Mouse (Mus musculus) liver, embryonic 14.5 days (tissue): ENCODE results near the gene Qtrt2. TPM values are rescaled to one million over a fixed set of nuclear protein-coding genes. Genes with fewer than 3 reads are reported as not detected.

Experiments used
- ATAC-seq: fragments of 200-750 bp; cut with Nextera tagmentation; 2 replicates; pipeline ENCODE4 v1.8.0; 2017; ENCODE audit warnings: moderate number of reproducible peaks, mild to moderate bottlenecking, moderate library complexity; ENCODE audit not compliant: insufficient read depth
- DNase-seq, 3 experiments: peaks; one replicate each; pipeline ENCODE4 v3.0.0-alpha.2; 2012 to 2013; ENCODE audit warnings: low read depth in 3 of 3, low spot score in 3 of 3
- H3K27ac ChIP-seq: fragments of 300-500 bp; sonication (generic); 2 replicates; pipeline ENCODE4 v1.5.1; 2014; ENCODE audit warnings: moderate library complexity, mild to moderate bottlenecking, control low read depth, inconsistent platforms
- H3K27me3 ChIP-seq: fragments of 300-500 bp; sonication (generic); 2 replicates; pipeline ENCODE4 v1.6.1; 2014; ENCODE audit warnings: mild to moderate bottlenecking, low read length, moderate library complexity; ENCODE audit not compliant: control insufficient read depth, insufficient read depth
- H3K36me3 ChIP-seq: fragments of 300-500 bp; sonication (generic); replicated peaks from 2 replicates; pipeline ENCODE4 v1.6.1; 2014; ENCODE audit warnings: low read depth; ENCODE audit not compliant: control insufficient read depth, insufficient read depth
- H3K4me1 ChIP-seq, 2 experiments: fragments of 200-500 bp in 1 of 2; fragments of 300-500 bp in 1 of 2; sonication (generic) in 1 of 2; replicated peaks; 2 replicates each; pipeline ENCODE4 v1.6.1; 2012 to 2014; ENCODE audit warnings: antibody characterized with exemption in 1 of 2, inconsistent platforms in 1 of 2, low read length in 1 of 2; ENCODE audit not compliant: control insufficient read depth in 2 of 2, insufficient read depth in 2 of 2
- H3K4me2 ChIP-seq: fragments of 300-500 bp; sonication (generic); 2 replicates; pipeline ENCODE4 v1.6.1; 2014; ENCODE audit warnings: low read depth, mild to moderate bottlenecking, control low read depth, moderate library complexity
- H3K4me3 ChIP-seq, 2 experiments: fragments of 200-500 bp in 1 of 2; fragments of 300-500 bp in 1 of 2; sonication (generic) in 1 of 2; 2 replicates each; pipeline ENCODE4 v1.5.1; 2012 to 2014; ENCODE audit warnings: low read depth in 2 of 2, low read length in 2 of 2, mild to moderate bottlenecking in 2 of 2, control low read depth in 1 of 2, inconsistent platforms in 1 of 2, moderate library complexity in 1 of 2; ENCODE audit not compliant: insufficient read depth in 1 of 2
- H3K9ac ChIP-seq: fragments of 300-500 bp; sonication (generic); replicated peaks from 2 replicates; pipeline ENCODE4 v1.6.1; 2014; ENCODE audit warnings: mild to moderate bottlenecking, control low read depth, moderate library complexity
- H3K9me3 ChIP-seq: fragments of 300-500 bp; sonication (generic); 2 replicates; pipeline ENCODE4 v1.6.1; 2016; ENCODE audit warnings: low read length, mixed read lengths; ENCODE audit not compliant: control insufficient read depth
- CTCF ChIP-seq: IDR thresholded peaks from 2 replicates; pipeline ENCODE4 v1.5.1; 2016; ENCODE audit warnings: antibody characterized with exemption, low read depth, control low read depth
- EP300 ChIP-seq: IDR thresholded peaks from 2 replicates; pipeline ENCODE4 v1.6.1; 2016; ENCODE audit warnings: antibody characterized with exemption, low read depth
- WGBS: fragments of 180-500 bp; shearing (Covaris S2); extraction: QIAGEN DNeasy Blood & Tissue Kit; methylation state at CpG from one replicate; pipeline ENCODE4 v1.1.7; 2014; ENCODE audit not compliant: insufficient replicate concordance; 5-methylcytosine and 5-hydroxymethylcytosine counted together
- polyA plus RNA-seq, 2 experiments: library from polyadenylated mRNA; depleted of rRNA in 1 of 2; stranded (reverse) in 1 of 2; unstranded in 1 of 2; fragments of >200 nt; fragmentation: Nextera tagmentation in 1 of 2; extraction: Ambion mirVana in 1 of 2; gene quantifications; 2 replicates each; pipeline versions ENCODE4 v1.2.1 to v1.2.3; 2012 to 2014

Qtrt2 gene
- polyA plus RNA-seq, 2 experiments = 7.2 to 10.4 TPM

- DNase-seq (no peak), ATAC-seq (no peak)
- Histone ChIP-seq H3K4me2 (no peak overlapping the region), H3K9me3 (no peaks in the 10 kb centered on the region), H3K4me1 (peaks cover 0 to 3% of the 10 kb centered on the region in 2 experiments; a peak in 2 of 4 replicates), H3K4me3 (no peak overlapping the region), H3K36me3 (no peaks in the 10 kb centered on the region), H3K27me3 (no peaks in the 10 kb centered on the region), H3K9ac (no peak overlapping the region), H3K27ac (no peak overlapping the region)
- 60% methylated on average over 2 of the region's 2 CpGs for WGBS
- no peak for TF ChIP-seq CTCF
- no peak for TF ChIP-seq EP300
Measured at GRCm38 (mm10) chr16:43922024-43922423, 4.6 kb downstream of the Qtrt2 start.

GRCm38 (mm10) chr16:43918867-43919266 lies 7.7 kb downstream of the Qtrt2 start:
- Histone ChIP-seq H3K27me3 (no peaks in the 10 kb centered on the region), H3K4me1 (peaks cover 0 to 3% of the 10 kb centered on the region in 2 experiments; a peak in 2 of 4 replicates), H3K27ac (no peak overlapping the region), H3K9me3 (no peaks in the 10 kb centered on the region), H3K4me3 (no peak overlapping the region), H3K9ac (no peak overlapping the region), H3K4me2 (no peak overlapping the region), H3K36me3 (no peaks in the 10 kb centered on the region)
- DNase-seq = no peak
- TF ChIP-seq EP300 (no peak), CTCF (no peak)
- WGBS = 35% methylated on average over 3 of the region's 3 CpGs
- ATAC-seq = no peak; the same call in 1 of the 2 replicates

- Histone ChIP-seq H3K9me3 (no peaks in the 10 kb centered on the region), H3K36me3 (no peaks in the 10 kb centered on the region), H3K4me3 (no peak overlapping the region), H3K27ac (no peak overlapping the region), H3K4me1 (no peaks in the 10 kb centered on the region), H3K27me3 (no peaks in the 10 kb centered on the region), H3K4me2 (no peak overlapping the region), H3K9ac (no peak overlapping the region)
- 57% methylated on average over 2 of the region's 2 CpGs for WGBS
- no peak for TF ChIP-seq EP300
- TF ChIP-seq CTCF = peak; percentile 59
- ATAC-seq = no peak
- DNase-seq = no peak
Measured at GRCm38 (mm10) chr16:43908881-43909280, 17.7 kb downstream of the Qtrt2 start.

GRCm38 (mm10) chr16:43900571-43900970 lies 26.0 kb downstream of the Qtrt2 start:
- H3K4me2 ChIP-seq = no peak overlapping the region
- H3K9ac ChIP-seq = no peak overlapping the region
- no peak overlapping the region for H3K4me3 ChIP-seq
- no peak overlapping the region for H3K27ac ChIP-seq
- no peak for ATAC-seq
- H3K27me3 ChIP-seq = no peaks in the 10 kb centered on the region
- no peaks in the 10 kb centered on the region; a peak in 1 of 4 replicates for H3K4me1 ChIP-seq
- TF ChIP-seq CTCF (no peak), EP300 (no peak)
- H3K36me3 ChIP-seq = no peaks in the 10 kb centered on the region
- no peaks in the 10 kb centered on the region for H3K9me3 ChIP-seq
- no peak for DNase-seq

GRCm38 (mm10) chr16:43900138-43900537 lies 26.5 kb downstream of the Qtrt2 start:
- Histone ChIP-seq H3K27me3 (no peaks in the 10 kb centered on the region), H3K4me3 (no peak overlapping the region), H3K4me1 (no peaks in the 10 kb centered on the region; a peak in 1 of 4 replicates), H3K9me3 (no peaks in the 10 kb centered on the region), H3K27ac (no peak overlapping the region), H3K36me3 (no peaks in the 10 kb centered on the region), H3K9ac (no peak overlapping the region), H3K4me2 (no peak overlapping the region)
- ATAC-seq (no peak), DNase-seq (no peak)
- WGBS = 34% methylated on average over 4 of the region's 4 CpGs
- TF ChIP-seq EP300 (no peak), CTCF (no peak)
